Mouse (Mus musculus) ES-CJ7 (cell line): Measurements from ENCODE around the gene Kcnq1.

Experiments
- DNase-seq: peaks from one replicate; pipeline ENCODE4 v3.0.0; 2011; ENCODE audit warnings: low read depth, low spot score

Kcnq1 gene

GRCm38 (mm10) chr7:143136125-143136524 lies 30.0 kb downstream of the Kcnq1 start:
- DNase-seq: no peak

DNA sequence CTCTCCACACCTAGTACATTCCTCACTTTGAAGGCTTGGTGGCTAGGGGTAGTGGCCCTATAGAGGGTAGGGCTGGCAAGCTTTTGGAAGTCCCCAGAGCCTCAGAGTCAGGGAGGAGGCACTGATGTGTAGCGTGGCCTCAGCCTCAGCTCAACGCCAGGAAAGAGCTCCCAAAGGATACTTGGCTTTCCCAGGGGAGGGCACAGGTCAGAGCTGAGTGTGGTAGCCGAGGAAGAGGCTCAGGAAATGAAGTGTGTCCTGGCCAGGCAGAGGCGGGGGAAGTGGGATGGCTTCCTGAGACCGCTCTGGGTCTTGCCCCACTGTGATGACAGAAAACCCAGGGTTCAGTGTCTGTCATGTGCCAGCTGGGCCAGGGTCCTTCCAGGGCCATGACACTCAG lies 30.4 kb downstream of the Kcnq1 start:
- no peak for DNase-seq

- peak; percentile 60 for DNase-seq
Measured at GRCm38 (mm10) chr7:143138789-143139188, 32.6 kb downstream of the Kcnq1 start.

GRCm38 (mm10) chr7:143139932-143140331 lies 33.8 kb downstream of the Kcnq1 start:
- DNase-seq: no peak

GRCm38 (mm10) chr7:143142680-143143079 lies 36.5 kb downstream of the Kcnq1 start:
- no peak for DNase-seq

DNA sequence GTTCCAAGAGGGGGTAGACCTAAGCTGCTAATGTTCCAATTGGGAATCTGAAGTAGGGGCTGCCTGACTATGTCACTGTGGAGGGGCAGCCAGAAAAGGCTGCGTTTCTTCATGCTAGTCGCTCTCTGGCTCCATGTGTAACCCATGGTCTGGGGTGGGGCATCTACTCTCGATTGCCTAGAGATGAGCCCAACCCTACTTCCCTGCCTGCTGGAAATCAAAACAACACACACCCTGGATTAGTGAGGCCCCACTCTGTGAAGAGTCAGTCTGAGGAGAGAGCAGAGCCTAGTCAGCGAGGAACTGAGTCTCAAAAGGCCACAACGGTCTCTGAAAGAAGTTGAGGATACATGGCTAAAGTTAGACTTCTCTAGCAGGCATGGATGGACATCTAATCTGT lies 40.9 kb downstream of the Kcnq1 start:
- DNase-seq: no peak

GRCm38 (mm10) chr7:143151171-143151570 lies 45.0 kb downstream of the Kcnq1 start:
- DNase-seq: peak; percentile 55

DNA sequence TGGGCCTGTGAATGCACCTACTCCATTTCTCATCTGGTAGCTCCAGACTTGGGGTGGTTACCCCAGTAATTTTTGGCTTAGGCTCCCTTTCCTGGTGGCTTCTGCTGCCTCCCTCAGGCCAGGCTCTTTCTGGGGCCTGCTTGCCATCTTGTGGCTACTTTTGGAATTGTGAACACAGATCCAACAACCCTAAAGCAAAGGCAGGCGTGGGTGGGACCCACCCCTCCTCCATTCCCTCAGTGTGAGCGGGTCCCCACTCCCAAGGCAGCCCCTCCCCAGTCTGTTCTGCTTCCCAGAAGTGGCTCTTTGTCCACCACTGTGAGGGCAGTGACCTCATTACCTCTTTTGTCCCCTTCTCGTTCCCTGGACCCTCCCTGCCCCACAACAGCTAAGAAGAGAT lies 46.2 kb downstream of the Kcnq1 start:
- DNase-seq: peak; percentile 59

GRCm38 (mm10) chr7:143153915-143154373 lies 47.8 kb downstream of the Kcnq1 start:
- DNase-seq: peak; percentile 85

DNA sequence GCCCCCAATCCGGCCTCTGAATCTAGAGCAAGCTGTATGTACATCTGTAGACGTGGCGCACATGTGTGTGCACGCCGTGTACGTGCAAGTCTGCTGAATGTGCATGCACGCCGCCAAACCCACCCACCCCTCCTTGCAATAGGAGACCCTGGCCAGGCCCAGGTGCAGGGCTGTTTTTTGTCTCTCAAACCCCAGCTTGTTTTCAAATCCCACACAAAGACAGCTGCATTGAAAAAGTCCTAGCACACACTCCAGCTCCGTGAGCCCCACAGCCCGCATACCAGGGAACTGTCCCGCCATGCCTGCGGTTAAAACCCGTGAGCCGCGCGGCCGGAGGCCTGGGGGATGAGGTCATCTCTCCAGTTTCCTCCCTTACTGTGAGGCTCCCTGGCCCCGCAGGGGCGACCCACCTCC lies 48.3 kb downstream of the Kcnq1 start:
- peak; percentile 35 for DNase-seq

- peak; percentile 23 for DNase-seq
Measured at GRCm38 (mm10) chr7:143155257-143155656, 49.1 kb downstream of the Kcnq1 start.

GRCm38 (mm10) chr7:143158690-143159425 lies 52.7 kb downstream of the Kcnq1 start:
- DNase-seq: no peak

DNA sequence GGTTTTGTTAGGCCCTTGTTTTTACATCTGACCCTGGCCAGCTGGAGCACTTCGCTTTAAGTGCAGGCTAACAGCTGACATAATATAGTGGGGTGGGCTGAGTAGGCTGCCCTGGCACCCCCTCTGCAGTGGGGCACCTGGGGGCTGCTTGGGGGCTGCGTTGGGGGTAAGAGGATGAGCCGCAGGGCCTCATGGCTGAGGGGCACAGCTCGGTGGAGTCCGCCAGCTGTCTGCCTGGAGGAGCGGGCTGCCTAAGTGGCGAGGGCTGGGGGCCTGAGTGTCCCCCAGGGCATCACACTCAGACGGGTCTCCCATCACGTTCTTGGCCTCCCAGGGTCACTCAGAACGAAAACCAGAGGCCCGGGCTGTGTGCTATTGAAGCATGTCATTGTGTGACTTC lies 53.3 kb downstream of the Kcnq1 start:
- DNase-seq: no peak

GRCm38 (mm10) chr7:143160057-143160456 lies 53.9 kb downstream of the Kcnq1 start:
- DNase-seq: no peak

- no peak for DNase-seq
Measured at GRCm38 (mm10) chr7:143162051-143162450, 55.9 kb downstream of the Kcnq1 start.

DNA sequence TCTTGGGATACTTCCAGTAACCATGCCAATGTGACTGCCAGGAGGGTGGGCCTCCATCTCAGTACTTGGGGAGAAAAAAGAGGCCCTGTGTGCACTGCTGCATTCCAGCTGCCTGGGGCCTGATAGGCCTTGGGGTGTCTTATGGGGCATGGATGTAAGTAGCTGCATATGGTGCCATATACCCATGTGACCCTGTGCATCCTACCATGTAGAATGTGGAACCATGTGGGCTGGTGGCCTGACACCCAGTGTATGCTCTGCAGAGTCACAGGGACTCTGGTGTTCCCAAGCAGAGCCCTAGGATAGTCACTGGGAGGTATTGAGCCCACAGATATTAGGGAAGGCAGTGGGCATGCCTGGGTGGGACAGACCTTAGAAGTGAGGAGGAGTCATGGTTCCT lies 57.9 kb downstream of the Kcnq1 start:
- DNase-seq: no peak

- no peak for DNase-seq
Measured at GRCm38 (mm10) chr7:143165687-143166265, 59.6 kb downstream of the Kcnq1 start.

DNA sequence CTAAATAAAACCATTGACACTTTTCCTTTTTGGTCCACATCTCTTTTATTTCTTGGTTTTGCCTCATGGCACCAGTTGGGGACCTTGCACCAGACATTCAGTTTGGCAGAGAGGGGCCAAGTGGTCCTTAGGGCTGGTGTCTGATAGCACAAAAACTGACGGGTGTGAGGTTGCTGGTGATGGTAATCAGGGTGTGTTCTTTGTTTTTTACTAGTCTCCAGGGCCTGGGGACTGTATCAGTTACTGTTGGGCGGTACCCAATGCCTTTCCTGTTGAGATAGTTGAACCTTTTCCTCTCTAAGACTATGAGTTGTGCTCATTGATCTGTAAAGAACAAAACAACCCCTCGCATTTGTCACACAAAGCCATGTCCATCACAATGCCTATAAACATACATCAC lies 61.1 kb downstream of the Kcnq1 start:
- no peak for DNase-seq

DNA sequence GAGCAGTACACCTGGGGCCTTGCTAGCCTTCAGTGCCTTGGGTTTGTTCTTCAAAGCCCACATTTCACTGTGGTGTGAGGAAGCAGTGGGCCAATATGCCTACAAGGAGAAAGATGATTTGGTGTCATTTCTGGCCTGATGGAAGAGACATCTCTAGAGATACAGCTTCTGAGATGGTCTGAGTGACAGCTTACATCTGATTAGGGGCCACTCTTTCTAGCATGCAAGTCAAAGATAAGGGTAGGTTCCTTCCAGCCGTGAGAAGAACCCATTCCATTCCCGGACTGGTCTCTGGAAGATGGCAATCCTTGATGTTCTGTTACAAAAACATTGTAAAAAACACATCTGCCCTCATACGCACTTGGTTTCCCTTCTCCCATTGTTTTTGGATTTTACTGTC lies 63.2 kb downstream of the Kcnq1 start:
- DNase-seq: no peak

DNA sequence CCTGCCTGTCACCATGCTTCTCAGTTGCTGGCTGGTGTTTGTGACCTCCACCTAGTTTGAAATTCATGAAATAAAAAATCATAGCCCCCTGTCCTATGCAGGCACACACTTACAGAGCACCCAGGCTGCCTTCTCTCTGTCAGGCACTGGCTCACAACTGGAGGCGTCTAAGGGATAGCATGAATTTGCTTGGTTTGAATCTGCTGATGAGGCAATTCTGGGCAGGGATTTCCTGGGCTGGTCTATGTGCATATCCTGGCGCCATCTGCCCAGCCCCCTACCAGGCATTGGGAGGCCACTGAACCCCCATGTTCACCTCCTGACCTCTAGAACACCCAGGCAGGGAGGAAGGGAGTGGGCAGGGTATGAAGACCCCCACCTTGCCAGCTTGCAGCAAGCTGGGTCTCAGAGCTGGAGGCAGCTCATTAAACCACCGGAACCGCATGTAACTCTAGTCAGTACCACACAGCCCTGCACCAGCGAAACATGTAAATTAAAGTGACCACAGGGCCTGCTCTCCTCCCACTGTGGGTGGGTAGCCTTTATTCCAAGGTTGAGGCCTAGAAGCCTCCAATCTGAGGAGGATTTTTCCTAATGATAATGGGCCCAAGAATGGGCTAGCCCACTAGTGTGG lies 66.9 kb downstream of the Kcnq1 start:
- DNase-seq: peak; percentile 12

DNA sequence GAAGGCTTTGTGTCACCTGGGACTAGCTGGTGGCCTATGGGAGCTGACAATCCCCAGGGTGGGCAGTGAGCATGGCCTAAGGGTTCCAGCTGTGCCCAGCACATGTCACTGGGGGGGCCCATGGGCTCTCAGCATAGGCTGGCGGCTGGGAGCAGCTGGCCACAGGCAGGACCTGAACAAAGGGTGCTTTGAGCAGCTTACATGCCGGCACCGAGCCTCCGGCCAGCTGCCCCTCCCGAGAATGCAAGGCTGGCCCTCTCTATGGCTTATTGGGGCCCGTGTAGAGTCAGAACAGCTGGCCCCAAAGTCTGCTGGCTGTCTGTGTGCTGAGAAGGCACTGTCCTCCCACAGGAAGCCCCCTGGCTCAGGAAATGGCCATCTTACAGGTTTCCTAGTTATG lies 68.5 kb downstream of the Kcnq1 start:
- no peak for DNase-seq

GRCm38 (mm10) chr7:143178831-143179230 lies 72.7 kb downstream of the Kcnq1 start:
- DNase-seq: no peak

DNA sequence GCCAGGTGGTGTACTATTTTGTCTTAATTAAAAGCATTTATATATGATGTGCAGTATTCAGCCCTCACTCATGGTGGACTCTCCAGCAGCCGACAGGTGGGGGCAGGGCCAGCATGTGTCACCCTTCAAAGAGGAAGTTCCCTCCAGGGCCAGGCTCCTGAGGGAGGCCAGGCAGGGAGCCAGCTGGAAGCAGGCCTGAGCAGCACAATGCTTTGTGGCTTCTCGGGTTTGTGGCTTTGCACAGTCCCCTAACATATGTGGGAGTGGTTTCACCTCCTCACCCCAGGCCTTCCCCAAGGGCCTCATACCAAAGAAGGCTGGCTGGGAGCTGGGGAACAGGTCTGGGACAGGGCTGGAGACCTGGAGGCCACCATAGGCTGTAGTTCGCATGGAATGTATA lies 74.6 kb downstream of the Kcnq1 start:
- no peak for DNase-seq
